19 mouse cellular contexts compared by ENCODE assay signal in the genomic region with DNA sequence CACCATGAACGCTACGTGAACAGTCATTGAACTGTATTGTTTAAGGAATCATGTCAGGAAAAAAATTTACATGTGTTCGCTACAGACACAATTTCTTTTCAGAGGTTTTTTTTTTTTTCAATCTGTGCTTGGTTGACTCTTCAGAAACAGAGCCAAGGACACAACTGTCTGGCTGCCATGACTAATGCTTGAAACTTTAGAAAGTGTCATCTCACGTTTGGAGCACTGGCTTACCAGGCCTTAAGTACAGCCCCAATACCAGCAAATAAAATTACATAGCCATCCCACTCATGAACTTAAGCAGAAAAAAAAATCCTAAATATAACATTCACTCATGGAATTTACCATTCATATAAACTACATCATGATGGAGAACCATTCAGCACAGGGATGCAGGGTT.
A peak's percentile ranks its signal among the peaks of the same experiment; 100 is the strongest.
DNase-seq lines count a peak whose midpoint lies in the region; ATAC-seq lines count a peak whose summit lies in the region.
"Had no signal": no experiment of that assay in that cellular context is flagged by ENCODE, and none has a peak within 500 bp of the region (broad histone marks: within the 10 kb centered on the region; RNA-seq: fewer than 3 reads in every experiment).

No protein-coding gene starts in this region.

- H3K36me3 ChIP-seq in midbrain, embryonic 11.5 days (ENCODE audit: control insufficient read depth, insufficient read depth, low read length), result no peaks in the 10 kb centered on the region
- H3K36me3 ChIP-seq in midbrain, embryonic 13.5 days, result no peaks in the 10 kb centered on the region
- H3K36me3 ChIP-seq: embryonic facial prominence, embryonic 13.5 days; embryonic facial prominence, embryonic 15.5 days; forebrain, embryonic 10.5 days; forebrain, embryonic 12.5 days had no signal

- ATAC-seq in midbrain, embryonic 11.5 days (ENCODE audit: low FRiP score), result no peak
- no peak for ATAC-seq in midbrain, embryonic 13.5 days
- ATAC-seq: forebrain, embryonic 14.5 days; forebrain, embryonic 16.5 days had no signal

- no peaks in the 10 kb centered on the region for H3K9me3 ChIP-seq in midbrain, embryonic 11.5 days (ENCODE audit: control insufficient read depth, low read length)
- H3K9me3 ChIP-seq in midbrain, embryonic 13.5 days, result no peaks in the 10 kb centered on the region
- H3K9me3 ChIP-seq: embryonic facial prominence, embryonic 13.5 days; embryonic facial prominence, embryonic 15.5 days; forebrain, embryonic 10.5 days; forebrain, embryonic 12.5 days had no signal

- no peak overlapping the region for H3K27ac ChIP-seq in midbrain, embryonic 11.5 days (ENCODE audit: low read depth, low read length)
- no peak overlapping the region for H3K27ac ChIP-seq in midbrain, embryonic 13.5 days
- H3K27ac ChIP-seq: embryonic facial prominence, embryonic 13.5 days; embryonic facial prominence, embryonic 15.5 days; forebrain, embryonic 10.5 days; forebrain, embryonic 12.5 days had no signal

- 88% methylated on average over 4 of the region's 4 CpGs for WGBS in midbrain, embryonic 11.5 days
- 88% methylated on average over 4 of the region's 4 CpGs for WGBS in midbrain, embryonic 13.5 days

- no peak overlapping the region for H3K4me2 ChIP-seq in midbrain, embryonic 11.5 days
- no peak overlapping the region for H3K4me2 ChIP-seq in midbrain, embryonic 13.5 days (replicated peaks)
- H3K4me2 ChIP-seq: embryonic facial prominence, embryonic 13.5 days; embryonic facial prominence, embryonic 15.5 days; forebrain, embryonic 12.5 days had no signal

- H3K4me3 ChIP-seq in midbrain, embryonic 11.5 days (ENCODE audit: low read depth, low read length), result no peak overlapping the region
- H3K4me3 ChIP-seq in midbrain, embryonic 13.5 days (replicated peaks), result no peak overlapping the region
- H3K4me3 ChIP-seq: embryonic facial prominence, embryonic 13.5 days; embryonic facial prominence, embryonic 15.5 days; erythroblast, embryonic 14.5 days; forebrain, embryonic 10.5 days; forebrain, embryonic 12.5 days had no signal

- H3K27me3 ChIP-seq in midbrain, embryonic 11.5 days (ENCODE audit: control insufficient read depth, insufficient read depth, low read length), result no peaks in the 10 kb centered on the region
- no peaks in the 10 kb centered on the region for H3K27me3 ChIP-seq in midbrain, embryonic 13.5 days
- H3K27me3 ChIP-seq: embryonic facial prominence, embryonic 13.5 days; embryonic facial prominence, embryonic 15.5 days; forebrain, embryonic 12.5 days had no signal

- peak; percentile 49 for DNase-seq in adrenal gland, adult 2 months
- DNase-seq in adrenal gland, adult 8-10 months, result no peak
- DNase-seq in midbrain, embryonic 11.5 days (ENCODE audit: low spot score, missing footprints), result peak; percentile 35
- DNase-seq in embryo, embryonic 10.5 days (ENCODE audit: low spot score), result no peak
- DNase-seq: adrenal gland, postnatal 14 days; cerebellum, adult 11-12 months; cerebellum, adult 2 months; cerebellum, adult 9-10 months; cerebellum, postnatal 10 days; cerebellum, postnatal 25 days; embryo, embryonic 11 days had no signal

- H3K9ac ChIP-seq in midbrain, embryonic 11.5 days (ENCODE audit: low read length), result no peak overlapping the region
- no peak overlapping the region for H3K9ac ChIP-seq in midbrain, embryonic 13.5 days (replicated peaks)
- H3K9ac ChIP-seq: embryonic facial prominence, embryonic 13.5 days; embryonic facial prominence, embryonic 15.5 days; forebrain, embryonic 12.5 days had no signal

- H3K4me1 ChIP-seq in midbrain, embryonic 11.5 days (ENCODE audit: control insufficient read depth, insufficient read depth, low read length), result no peaks in the 10 kb centered on the region
- no peaks in the 10 kb centered on the region for H3K4me1 ChIP-seq in midbrain, embryonic 13.5 days (replicated peaks)
- H3K4me1 ChIP-seq: embryonic facial prominence, embryonic 13.5 days; embryonic facial prominence, embryonic 15.5 days; forebrain, embryonic 12.5 days had no signal

Comparison
In these comparisons a context has a peak if more than half of its experiments do, and no peak if none do; other contexts are left out.
1. DNase-seq: peak in adrenal gland, adult 2 months (single experiment) and midbrain, embryonic 11.5 days (single experiment); none in adrenal gland, adult 8-10 months (single experiment) and embryo, embryonic 10.5 days (single experiment).